Mouse (Mus musculus): ENCODE data around the gene Naip6. TPM values are rescaled to one million over a fixed set of nuclear protein-coding genes. Genes with fewer than 3 reads are reported as not detected.
"Not testable (repeated sequence)": the region's sequence is repeated elsewhere in the genome, so short reads cannot be mapped to it uniquely, and the experiment has no call there.

Gene Naip6
- polyA plus RNA-seq, 1 experiment from 2014 or later: 0.03 TPM

DNA sequence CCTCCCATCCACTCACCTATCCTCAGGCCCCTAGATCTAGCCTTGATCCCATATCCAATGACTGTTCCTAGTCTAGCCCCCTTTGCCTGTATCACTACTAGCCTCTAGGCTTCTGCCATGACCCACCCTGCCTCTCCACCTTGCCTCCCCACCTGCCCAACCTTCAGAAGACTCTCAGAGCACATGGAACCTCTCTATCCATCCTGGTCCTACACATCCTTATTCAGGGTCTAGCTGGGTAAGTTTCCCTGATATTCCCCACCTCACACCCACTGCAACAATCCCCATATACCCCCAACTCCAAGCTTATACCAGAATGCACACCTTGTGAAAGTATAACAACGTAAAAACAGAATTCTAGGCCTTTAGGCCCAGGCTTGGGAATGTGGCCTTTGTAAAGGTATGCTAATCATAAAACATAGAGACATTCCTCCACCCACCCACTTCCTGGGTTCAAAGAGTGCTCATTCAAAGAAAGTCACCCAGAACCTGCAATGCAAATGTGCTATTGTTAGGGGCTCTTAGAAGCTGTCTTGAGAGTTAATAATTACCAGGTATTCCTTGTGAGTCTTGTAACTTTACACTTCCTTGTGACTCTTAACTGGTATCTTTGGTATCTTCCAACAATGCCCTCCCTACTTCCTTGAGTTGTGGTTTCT is 45.9 kb downstream of the Naip6 start:
- not testable (repeated sequence) for H3K4me1 ChIP-seq (ENCODE audit: control insufficient read depth, insufficient read depth, low read length); H3K4me2 ChIP-seq (ENCODE audit: low read depth, low read length); H3K36me3 ChIP-seq (ENCODE audit: control insufficient read depth, insufficient read depth, low read length); H3K27me3 ChIP-seq (ENCODE audit: control insufficient read depth, insufficient read depth, low read length); ATAC-seq (ENCODE audit: low read depth); H3K4me3 ChIP-seq (ENCODE audit: low read depth, low read length); H3K9me3 ChIP-seq (ENCODE audit: control insufficient read depth, low read length); H3K27ac ChIP-seq (ENCODE audit: low read depth, low read length); H3K9ac ChIP-seq (replicated peaks; ENCODE audit: low read depth, low read length)
- no CpG with 5 or more reads among the region's 1 CpGs for WGBS

DNA sequence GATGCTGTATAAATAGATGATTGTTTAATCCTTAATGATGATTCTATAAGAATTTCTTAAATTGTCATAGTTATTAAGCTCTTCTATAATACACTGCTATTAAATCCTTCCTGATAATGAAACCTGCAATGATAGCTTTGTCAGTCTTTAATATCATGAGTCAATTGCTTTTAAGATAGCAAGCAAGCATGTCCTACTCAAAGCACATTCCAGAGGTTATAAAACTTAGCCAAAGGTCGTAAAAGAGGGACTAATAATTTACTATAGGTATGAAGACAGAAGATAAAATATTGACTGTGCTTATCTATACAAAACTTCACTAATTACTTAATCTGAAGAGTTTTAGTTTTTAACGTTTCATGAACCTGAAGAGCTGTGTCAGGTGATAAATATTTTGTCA is 60.5 kb downstream of the Naip6 start:
- not testable (repeated sequence) for H3K9me3 ChIP-seq (ENCODE audit: control insufficient read depth, low read length); H3K4me3 ChIP-seq (ENCODE audit: low read depth, low read length); H3K4me2 ChIP-seq (ENCODE audit: low read depth, low read length); H3K27me3 ChIP-seq (ENCODE audit: control insufficient read depth, insufficient read depth, low read length); H3K4me1 ChIP-seq (ENCODE audit: control insufficient read depth, insufficient read depth, low read length); H3K27ac ChIP-seq (ENCODE audit: low read depth, low read length); H3K9ac ChIP-seq (replicated peaks; ENCODE audit: low read depth, low read length); ATAC-seq (ENCODE audit: low read depth); H3K36me3 ChIP-seq (ENCODE audit: control insufficient read depth, insufficient read depth, low read length)
- 73% methylated on average over 2 of the region's 2 CpGs for WGBS

DNA sequence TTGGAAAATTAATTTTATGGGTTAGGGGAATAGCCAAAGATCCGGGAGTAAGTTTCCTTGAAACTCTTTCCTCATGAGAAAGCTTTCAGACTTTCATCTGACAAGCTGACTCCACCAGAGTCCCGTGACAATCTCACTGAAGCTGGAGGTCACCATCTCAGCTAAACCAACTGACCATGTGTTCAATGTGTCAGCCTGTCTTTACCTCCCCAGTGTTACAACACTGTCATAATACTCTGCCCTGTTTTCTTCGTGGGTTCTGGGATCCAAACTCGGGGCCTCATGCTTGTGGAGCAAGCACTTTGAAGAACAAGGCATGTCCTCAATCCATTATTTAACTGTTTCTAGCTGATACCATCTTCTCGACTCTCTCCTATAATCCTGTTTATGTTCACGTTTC is 61.5 kb downstream of the Naip6 start:
- not testable (repeated sequence) for H3K27ac ChIP-seq (ENCODE audit: low read depth, low read length); H3K4me3 ChIP-seq (ENCODE audit: low read depth, low read length); ATAC-seq (ENCODE audit: low read depth); H3K4me2 ChIP-seq (ENCODE audit: low read depth, low read length); H3K4me1 ChIP-seq (ENCODE audit: control insufficient read depth, insufficient read depth, low read length); H3K36me3 ChIP-seq (ENCODE audit: control insufficient read depth, insufficient read depth, low read length); H3K9me3 ChIP-seq (ENCODE audit: control insufficient read depth, low read length); H3K27me3 ChIP-seq (ENCODE audit: control insufficient read depth, insufficient read depth, low read length); H3K9ac ChIP-seq (replicated peaks; ENCODE audit: low read depth, low read length)
- 90% methylated on average over 6 of the region's 6 CpGs for WGBS

DNA sequence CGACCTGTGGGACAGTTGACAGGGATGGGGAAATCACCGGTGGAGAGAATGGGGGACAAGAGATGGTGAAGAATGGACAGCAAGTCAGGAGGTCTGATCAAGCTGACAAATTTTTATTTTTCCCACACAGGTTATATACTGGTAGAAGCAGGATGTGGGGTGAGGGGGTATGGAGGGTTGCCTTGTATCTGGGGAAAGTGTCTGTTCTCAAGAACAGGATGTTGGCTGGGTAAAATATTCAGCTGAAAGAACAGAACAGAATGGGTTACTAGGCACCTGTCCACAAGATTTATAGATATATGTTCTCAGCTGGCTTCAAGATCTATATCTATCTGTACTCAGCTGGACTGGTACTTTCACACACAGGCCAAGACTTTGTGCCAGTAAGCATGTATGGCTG is 65.6 kb downstream of the Naip6 start:
- H3K4me2 ChIP-seq (ENCODE audit: low read depth, low read length); ATAC-seq (ENCODE audit: low read depth): not testable (repeated sequence)
- WGBS: 87% methylated on average over 2 of the region's 2 CpGs

DNA sequence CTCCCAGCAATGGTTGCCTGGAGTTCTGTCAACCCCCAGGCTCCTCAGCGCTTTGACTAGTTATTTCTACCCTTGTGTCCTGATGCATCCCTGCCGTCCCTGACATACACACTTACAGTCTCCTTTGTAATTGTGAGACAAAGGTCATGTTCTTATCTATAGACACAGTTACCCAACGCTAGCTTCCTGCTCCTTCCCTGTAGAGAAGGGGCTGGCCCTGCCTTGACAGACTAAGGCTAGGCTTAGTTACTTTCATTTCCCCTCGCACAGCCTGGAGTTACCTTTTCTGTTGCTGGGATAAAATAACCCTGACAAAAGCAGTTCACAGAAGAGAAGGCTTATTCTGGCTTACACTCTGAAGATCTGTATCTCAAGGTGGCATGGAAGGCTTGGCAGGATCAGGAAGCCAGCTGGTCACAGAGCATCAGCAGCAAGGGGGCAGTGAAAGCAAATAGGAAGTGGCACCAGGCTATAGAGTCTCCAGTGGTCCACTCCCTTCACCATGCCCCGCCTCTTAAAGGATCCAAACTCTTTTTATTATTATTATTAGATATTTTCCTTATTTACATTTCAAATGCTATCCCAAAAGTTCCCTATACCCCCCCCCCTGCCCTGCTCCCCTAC is 70.5 kb downstream of the Naip6 start:
- H3K4me3 ChIP-seq (ENCODE audit: low read depth, low read length); H3K27ac ChIP-seq (ENCODE audit: low read depth, low read length); H3K36me3 ChIP-seq (ENCODE audit: control insufficient read depth, insufficient read depth, low read length); H3K9me3 ChIP-seq (ENCODE audit: control insufficient read depth, low read length); ATAC-seq (ENCODE audit: low read depth); H3K4me2 ChIP-seq (ENCODE audit: low read depth, low read length); H3K27me3 ChIP-seq (ENCODE audit: control insufficient read depth, insufficient read depth, low read length); H3K9ac ChIP-seq (replicated peaks; ENCODE audit: low read depth, low read length); H3K4me1 ChIP-seq (ENCODE audit: control insufficient read depth, insufficient read depth, low read length): not testable (repeated sequence)
- WGBS: 91% methylated on average over 5 of the region's 5 CpGs

More for the DNA sequence above, 65.6 kb downstream of the Naip6 start:
- not testable (repeated sequence) for H3K4me3 ChIP-seq (ENCODE audit: low read depth, low read length); H3K27me3 ChIP-seq (ENCODE audit: control insufficient read depth, insufficient read depth, low read length); H3K9ac ChIP-seq (replicated peaks; ENCODE audit: low read depth, low read length); H3K9me3 ChIP-seq (ENCODE audit: control insufficient read depth, low read length); H3K4me1 ChIP-seq (ENCODE audit: control insufficient read depth, insufficient read depth, low read length); H3K36me3 ChIP-seq (ENCODE audit: control insufficient read depth, insufficient read depth, low read length); H3K27ac ChIP-seq (ENCODE audit: low read depth, low read length)

DNA sequence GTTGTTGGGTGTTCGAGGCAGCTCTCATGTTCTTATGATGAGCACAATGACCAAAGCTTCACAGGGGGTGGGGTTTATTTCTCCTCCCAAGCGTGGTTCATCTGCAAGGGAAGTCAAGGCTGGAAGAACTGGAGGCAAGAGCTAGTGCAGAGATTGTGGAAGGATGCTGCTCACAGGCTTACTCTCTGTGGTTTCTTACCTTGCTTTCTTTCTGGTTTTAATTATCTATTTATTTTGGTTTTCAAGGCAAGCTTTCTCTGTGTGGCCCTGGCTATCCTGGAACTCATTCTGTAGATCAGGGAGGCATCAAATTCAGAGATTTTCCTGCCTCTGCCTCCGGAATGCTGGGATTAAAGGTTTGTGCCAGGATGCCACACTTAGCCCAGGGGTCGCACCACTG is 71.3 kb downstream of the Naip6 start, which contains the start of gene Naip5:
Naip5 (minus strand) TSS at position 101 of the 400 bp plus-strand sequence.
- not testable (repeated sequence) for H3K9me3 ChIP-seq (ENCODE audit: control insufficient read depth, low read length); H3K4me2 ChIP-seq (ENCODE audit: low read depth, low read length); H3K27me3 ChIP-seq (ENCODE audit: control insufficient read depth, insufficient read depth, low read length); H3K4me1 ChIP-seq (ENCODE audit: control insufficient read depth, insufficient read depth, low read length); H3K4me3 ChIP-seq (ENCODE audit: low read depth, low read length); H3K9ac ChIP-seq (replicated peaks; ENCODE audit: low read depth, low read length); H3K27ac ChIP-seq (ENCODE audit: low read depth, low read length); H3K36me3 ChIP-seq (ENCODE audit: control insufficient read depth, insufficient read depth, low read length); ATAC-seq (ENCODE audit: low read depth)
- 93% methylated on average over 4 of the region's 4 CpGs for WGBS

DNA sequence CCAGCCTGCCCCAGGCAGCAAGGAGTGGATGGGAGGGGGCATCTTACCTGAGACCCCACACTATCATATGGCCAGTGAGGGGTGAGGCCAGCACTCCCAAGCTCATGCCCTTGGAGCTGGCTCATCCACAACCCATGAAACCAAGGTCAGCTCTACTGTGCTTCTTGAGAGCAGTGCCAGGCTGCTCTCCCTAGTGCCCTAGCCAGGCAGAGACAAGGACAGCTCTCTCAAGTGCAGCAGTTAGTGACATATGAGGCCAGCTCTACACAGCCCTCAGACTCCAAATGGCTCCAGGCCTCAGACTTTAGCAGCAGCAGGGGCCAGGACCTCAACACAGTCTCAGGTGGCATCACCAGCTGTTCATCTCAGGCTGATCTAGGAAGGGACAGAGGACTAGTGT is 73.8 kb downstream of the Naip6 start:
- Histone ChIP-seq H3K4me3 (ENCODE audit: low read depth, low read length) (no peak overlapping the region), H3K27ac (ENCODE audit: low read depth, low read length) (no peak overlapping the region), H3K4me2 (ENCODE audit: low read depth, low read length) (no peak overlapping the region), H3K4me1 (ENCODE audit: control insufficient read depth, insufficient read depth, low read length) (no peaks in the 10 kb centered on the region), H3K27me3 (ENCODE audit: control insufficient read depth, insufficient read depth, low read length) (no peaks in the 10 kb centered on the region), H3K9me3 (ENCODE audit: control insufficient read depth, low read length) (no peaks in the 10 kb centered on the region), H3K9ac (replicated peaks; ENCODE audit: low read depth, low read length) (no peak overlapping the region), H3K36me3 (ENCODE audit: control insufficient read depth, insufficient read depth, low read length) (no peaks in the 10 kb centered on the region)
- ATAC-seq (ENCODE audit: low read depth): no peak

Other genes with a start within 250 kb of the Naip6 start
- 23.0 and 25.5 TPM in 2 replicates for gene Bdp1, start 213.6 kb downstream of the Naip6 start, polyA plus RNA-seq (2014; fragmentation: Nextera tagmentation; extraction: Ambion mirVana)
- 447 TPM in 2 replicates for gene Serf1, start 209.7 kb downstream of the Naip6 start, polyA plus RNA-seq (2014; fragmentation: Nextera tagmentation; extraction: Ambion mirVana)
- gene Smn1, start 192.8 kb downstream of the Naip6 start, polyA plus RNA-seq (2014; fragmentation: Nextera tagmentation; extraction: Ambion mirVana): 49.8 and 51.8 TPM in 2 replicates
- gene Naip2, start 115.6 kb downstream of the Naip6 start, polyA plus RNA-seq (2014; fragmentation: Nextera tagmentation; extraction: Ambion mirVana): 0.11 and 0.31 TPM in 2 replicates
- gene Naip5, start 71.4 kb downstream of the Naip6 start, polyA plus RNA-seq (2014; fragmentation: Nextera tagmentation; extraction: Ambion mirVana): 0.12 and 0.28 TPM in 2 replicates
- gene Naip1, start 135.2 kb upstream of the Naip6 start, polyA plus RNA-seq (2014; fragmentation: Nextera tagmentation; extraction: Ambion mirVana): 0.09 and 0.16 TPM in 2 replicates
- 82.4 and 85.6 TPM in 2 replicates for gene Gtf2h2, start 174.9 kb upstream of the Naip6 start, polyA plus RNA-seq (2014; fragmentation: Nextera tagmentation; extraction: Ambion mirVana)
- 3.7 and 5.0 TPM in 2 replicates for gene Ocln, start 235.0 kb upstream of the Naip6 start, polyA plus RNA-seq (2014; fragmentation: Nextera tagmentation; extraction: Ambion mirVana)

Data from neural tube, embryonic 14.5 days (tissue).